Mouse (Mus musculus): ENCODE results near the gene Sf3b2.
"Not testable (repeated sequence)": the region's sequence is repeated elsewhere in the genome, so short reads cannot be mapped to it uniquely, and the experiment has no call there.

Sf3b2 gene

DNA sequence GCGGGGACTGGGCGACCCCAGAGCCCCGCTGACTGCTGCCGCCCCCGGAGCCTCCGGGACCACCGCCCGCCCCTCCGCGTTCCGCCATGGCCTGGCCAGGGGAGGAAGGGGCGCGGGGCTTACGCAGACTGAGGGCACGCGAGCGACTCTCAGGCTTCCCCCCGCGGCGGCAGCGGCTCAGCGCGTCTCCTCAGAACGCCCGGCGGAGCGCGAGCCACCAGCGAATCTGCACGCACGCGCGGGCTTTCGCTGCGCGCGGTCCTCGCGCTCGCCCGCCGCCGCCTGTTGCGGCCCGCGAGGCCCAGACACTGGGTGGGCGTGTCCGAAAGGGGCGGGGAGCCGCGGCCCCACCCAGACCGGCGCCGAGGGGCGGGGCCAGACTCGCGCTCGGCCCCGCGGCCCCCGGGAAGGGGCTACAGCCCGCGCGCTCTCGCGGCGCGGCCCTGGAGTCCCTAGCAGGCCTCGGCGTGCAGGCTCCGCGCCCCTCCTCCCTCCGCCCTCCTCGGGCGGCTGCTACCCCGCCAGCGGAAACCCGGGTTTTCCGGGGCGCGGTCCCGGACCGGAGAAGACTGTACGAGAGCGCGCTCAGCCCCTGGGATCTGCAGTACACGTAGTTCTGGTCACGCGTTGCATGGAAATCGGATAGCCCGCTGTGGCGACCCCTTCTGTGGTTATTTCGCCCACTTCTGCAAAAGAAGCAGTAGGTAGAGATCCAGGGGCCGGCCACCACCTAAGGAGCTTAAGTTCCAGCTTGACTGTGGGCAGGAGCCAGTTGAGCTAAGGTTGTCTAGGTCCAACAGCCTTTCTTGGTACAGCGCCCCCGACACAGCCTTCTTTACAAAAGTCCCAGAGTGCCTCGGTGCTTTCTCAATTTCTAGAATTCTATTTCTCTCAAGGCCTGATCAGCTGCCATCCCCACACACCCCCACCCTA, 22.2 kb downstream of the Sf3b2 start, which contains the start of gene Pacs1:
Gene Pacs1 (minus strand): TSS at position 319 of the 933 bp plus-strand sequence.
- DNase-seq (ENCODE audit: low spot score), result peak; percentile 88

GRCm38 (mm10) chr19:5272326-5272795, 22.9 kb downstream of the Sf3b2 start:
- peak; percentile 55 for DNase-seq (ENCODE audit: low spot score)

DNA sequence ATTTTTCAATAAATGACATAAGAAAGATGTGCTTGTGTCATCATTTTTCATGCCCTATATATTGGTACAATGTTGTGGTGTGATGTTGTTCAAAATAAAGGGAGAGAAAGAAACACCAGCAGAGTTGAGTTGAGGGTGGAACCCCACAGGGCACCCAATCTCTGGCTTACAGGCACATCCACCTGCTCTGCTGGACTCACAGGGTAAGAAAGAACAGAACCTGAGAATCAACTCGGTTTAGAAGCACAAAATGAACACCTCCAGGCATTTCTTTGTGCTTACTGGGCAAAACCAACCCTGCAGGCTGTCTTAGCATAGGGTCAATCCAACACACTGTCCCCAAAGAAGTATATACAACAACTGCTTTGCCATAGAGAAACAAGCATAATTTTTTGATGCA, 23.8 kb downstream of the Sf3b2 start:
- DNase-seq (ENCODE audit: low spot score), result no peak

DNA sequence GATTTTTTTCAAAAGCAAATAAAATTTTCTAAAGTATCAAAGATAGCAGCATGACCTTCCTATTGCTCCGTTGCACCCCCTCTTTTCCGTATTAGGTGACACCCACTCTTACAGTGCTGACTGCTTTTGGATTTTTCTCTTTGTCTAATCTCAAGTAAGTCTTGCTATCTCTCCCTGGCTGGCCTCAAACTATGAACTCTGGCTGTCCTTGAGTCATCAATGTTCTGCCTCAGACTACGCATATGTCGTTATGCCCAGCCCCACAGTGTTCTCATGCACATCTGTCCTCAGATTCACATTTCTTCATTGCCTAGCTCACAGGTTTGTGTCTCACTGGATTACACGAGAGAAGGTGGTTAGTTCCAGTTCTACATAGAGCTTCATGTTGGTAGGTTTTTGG, 25.9 kb downstream of the Sf3b2 start:
- DNase-seq (ENCODE audit: low spot score), result no peak

- no peak for DNase-seq (ENCODE audit: low spot score)
These were observed 26.4 kb downstream of the Sf3b2 start for GRCm38 (mm10) chr19:5268875-5269274.

- no peak for DNase-seq (ENCODE audit: low spot score)
These were observed 27.2 kb downstream of the Sf3b2 start for GRCm38 (mm10) chr19:5268017-5268416.

- DNase-seq (ENCODE audit: low spot score), result no peak
These were observed 28.2 kb downstream of the Sf3b2 start for GRCm38 (mm10) chr19:5267015-5267414.

DNA sequence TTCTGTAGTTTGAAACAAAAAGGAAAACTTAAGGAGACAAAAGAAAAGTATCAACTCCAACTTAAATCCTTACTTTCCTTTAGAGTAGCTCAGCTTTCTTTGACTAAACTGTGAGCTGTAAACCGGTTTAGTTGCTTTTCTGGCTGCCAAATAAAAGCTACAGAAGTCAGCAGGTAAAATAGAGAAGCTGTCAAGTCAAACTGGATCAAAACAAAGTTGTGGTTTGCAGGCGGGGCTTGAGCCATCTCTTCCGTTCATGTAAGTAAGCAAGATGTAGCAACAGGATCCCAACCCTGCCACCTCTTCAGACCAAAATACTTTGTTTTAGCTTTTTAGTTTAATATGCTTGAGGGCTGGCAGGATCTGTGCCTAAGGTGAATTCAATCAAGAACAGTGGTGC, 38.1 kb downstream of the Sf3b2 start:
- DNase-seq (ENCODE audit: low spot score), result no peak

DNA sequence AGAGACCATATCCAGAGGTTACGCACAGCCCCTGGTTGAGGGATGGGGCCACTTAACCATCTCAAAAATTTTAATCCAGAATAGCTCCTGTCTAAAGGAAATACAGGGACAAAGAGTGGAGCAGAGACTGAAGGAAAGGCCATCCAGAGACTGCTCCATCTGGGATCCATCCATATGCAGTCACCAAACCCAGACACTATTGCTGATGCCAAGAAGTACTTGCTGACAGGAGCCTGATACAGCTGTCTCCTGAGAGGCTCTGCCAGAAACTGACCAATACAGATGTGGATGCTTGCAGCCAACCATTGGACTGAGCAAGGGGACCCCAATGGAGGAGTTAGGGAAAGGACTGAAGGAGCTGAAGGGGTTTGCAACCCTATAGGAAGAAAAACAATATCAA, 58.3 kb downstream of the Sf3b2 start:
- DNase-seq (ENCODE audit: low spot score), result not testable (repeated sequence)

GRCm38 (mm10) chr19:5232696-5233095, 62.6 kb downstream of the Sf3b2 start:
- DNase-seq (ENCODE audit: low spot score), result no peak

GRCm38 (mm10) chr19:5230110-5230509, 65.1 kb downstream of the Sf3b2 start:
- no peak for DNase-seq (ENCODE audit: low spot score)

GRCm38 (mm10) chr19:5224624-5225023, 70.6 kb downstream of the Sf3b2 start:
- DNase-seq (ENCODE audit: low spot score), result no peak

DNA sequence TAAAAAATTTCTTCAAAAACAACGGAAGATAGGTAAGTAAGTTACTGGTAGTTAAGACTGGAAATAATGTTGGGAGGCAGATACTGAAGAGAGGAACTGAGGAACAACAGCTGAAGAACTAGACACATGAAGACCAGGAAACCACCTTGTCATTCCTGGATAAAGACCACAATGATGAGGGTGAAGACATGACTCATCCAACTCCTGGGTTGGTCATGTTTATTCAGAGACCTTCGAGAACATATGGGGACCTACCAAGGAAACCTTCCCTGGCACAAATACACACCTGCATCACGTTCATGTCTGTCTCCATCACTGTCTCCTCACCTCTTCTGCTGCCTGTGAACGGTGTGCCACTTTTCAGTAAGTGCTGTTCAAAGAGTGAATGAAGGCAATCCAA, 71.2 kb downstream of the Sf3b2 start:
- DNase-seq (ENCODE audit: low spot score), result no peak
